Mouse (Mus musculus) limb, embryonic 11.5 days (tissue): Measurements from ENCODE around the gene Zdhhc3. TPM values are rescaled to one million over a fixed set of nuclear protein-coding genes. Genes with fewer than 3 reads are reported as not detected.

Experiments
- ATAC-seq: fragments of 200-750 bp; cut with Nextera tagmentation; 2 replicates; pipeline ENCODE4 v1.8.0; 2017; ENCODE audit warnings: low read depth; ENCODE audit not compliant: insufficient number of reproducible peaks, low FRiP score, low TSS enrichment
- DNase-seq: peaks from one replicate; pipeline ENCODE4 v3.0.0-alpha.2; 2015; ENCODE audit warnings: low spot score
- H3K27ac ChIP-seq: fragments of 300-500 bp; sonication (generic); replicated peaks from 2 replicates; pipeline ENCODE4 v1.5.1; 2014; ENCODE audit warnings: low read depth, mild to moderate bottlenecking, low read length
- H3K27me3 ChIP-seq: fragments of 300-500 bp; sonication (generic); 2 replicates; pipeline ENCODE4 v1.6.1; 2014; ENCODE audit warnings: mild to moderate bottlenecking, low read length, mixed read lengths; ENCODE audit not compliant: control insufficient read depth, insufficient read depth
- H3K36me3 ChIP-seq: fragments of 300-500 bp; sonication (generic); 2 replicates; pipeline ENCODE4 v1.6.1; 2014; ENCODE audit warnings: mild to moderate bottlenecking, low read length, moderate library complexity, mixed read lengths; ENCODE audit not compliant: control insufficient read depth, insufficient read depth
- H3K4me1 ChIP-seq: fragments of 300-500 bp; sonication (generic); 2 replicates; pipeline ENCODE4 v1.6.1; 2014; ENCODE audit warnings: low read length, mixed read lengths; ENCODE audit not compliant: control insufficient read depth, insufficient read depth
- H3K4me2 ChIP-seq: fragments of 300-500 bp; sonication (generic); 2 replicates; pipeline ENCODE4 v1.6.1; 2014; ENCODE audit warnings: low read depth, mild to moderate bottlenecking, moderate library complexity; ENCODE audit not compliant: severe bottlenecking
- H3K4me3 ChIP-seq: fragments of 300-500 bp; sonication (generic); 2 replicates; pipeline ENCODE4 v1.5.1; 2014; ENCODE audit warnings: low read depth, low read length
- H3K9ac ChIP-seq: fragments of 300-500 bp; sonication (generic); 2 replicates; pipeline ENCODE4 v1.6.1; 2014; ENCODE audit warnings: mild to moderate bottlenecking, low read length
- H3K9me3 ChIP-seq: fragments of 300-500 bp; sonication (generic); 2 replicates; pipeline ENCODE4 v1.6.1; 2016; ENCODE audit warnings: low read length; ENCODE audit not compliant: control insufficient read depth
- WGBS: fragments of 180-500 bp; shearing (Covaris S2); extraction: QIAGEN DNeasy Blood & Tissue Kit; methylation state at CpG from one replicate; pipeline ENCODE4 v1.1.7; 2014; 5-methylcytosine and 5-hydroxymethylcytosine counted together
- polyA plus RNA-seq: library from polyadenylated mRNA; unstranded; fragments of >200 nt; fragmentation: Nextera tagmentation; extraction: Ambion mirVana; gene quantifications from 2 replicates; pipeline ENCODE4 v1.2.1, GENCODE M21; 2014

The Zdhhc3 gene
- polyA plus RNA-seq, 1 experiment from 2014 or later, result 47.5 TPM

GRCm38 (mm10) chr9:123151561-123151960, 38.6 kb upstream of the Zdhhc3 start:
- no peak overlapping the region for H3K4me3 ChIP-seq
- H3K36me3 ChIP-seq, result no peaks in the 10 kb centered on the region
- 67% methylated on average over 1 of the region's 1 CpGs for WGBS
- no peak overlapping the region for H3K4me2 ChIP-seq
- ATAC-seq (no peak), DNase-seq (no peak)
- no peak overlapping the region for H3K9ac ChIP-seq
- H3K4me1 ChIP-seq, result no peaks in the 10 kb centered on the region
- H3K27me3 ChIP-seq, result no peaks in the 10 kb centered on the region
- no peak overlapping the region for H3K27ac ChIP-seq
- no peaks in the 10 kb centered on the region for H3K9me3 ChIP-seq

GRCm38 (mm10) chr9:123150241-123151020, 37.4 kb upstream of the Zdhhc3 start, which contains the start of gene Clec3b:
TSS of gene Clec3b (plus strand) at chr9:123150946.
- no peak within 1 kb of the TSS for H3K4me2 ChIP-seq
- ATAC-seq, result no peak
- no peak within 1 kb of the TSS for H3K4me3 ChIP-seq
- no peak for DNase-seq
- WGBS, result 85% methylated on average over 5 of the region's 5 CpGs
- no peaks in the 10 kb centered on the region for H3K27me3 ChIP-seq
- H3K36me3 ChIP-seq, result no peaks in the 10 kb centered on the region
- no peak within 1 kb of the TSS for H3K27ac ChIP-seq
- no peaks in the 10 kb centered on the region for H3K4me1 ChIP-seq
- no peak within 1 kb of the TSS for H3K9ac ChIP-seq
- H3K9me3 ChIP-seq, result no peaks in the 10 kb centered on the region

- Histone ChIP-seq H3K36me3 (no peaks in the 10 kb centered on the region), H3K9me3 (no peaks in the 10 kb centered on the region; the same call in 1 of the 2 replicates), H3K4me2 (no peak overlapping the region), H3K9ac (no peak overlapping the region), H3K27me3 (no peaks in the 10 kb centered on the region), H3K4me3 (no peak overlapping the region), H3K4me1 (no peaks in the 10 kb centered on the region), H3K27ac (no peak overlapping the region)
- 88% methylated on average over 5 of the region's 5 CpGs for WGBS
- ATAC-seq (no peak), DNase-seq (no peak)
These were observed 35.4 kb upstream of the Zdhhc3 start for GRCm38 (mm10) chr9:123148430-123148829.

DNA sequence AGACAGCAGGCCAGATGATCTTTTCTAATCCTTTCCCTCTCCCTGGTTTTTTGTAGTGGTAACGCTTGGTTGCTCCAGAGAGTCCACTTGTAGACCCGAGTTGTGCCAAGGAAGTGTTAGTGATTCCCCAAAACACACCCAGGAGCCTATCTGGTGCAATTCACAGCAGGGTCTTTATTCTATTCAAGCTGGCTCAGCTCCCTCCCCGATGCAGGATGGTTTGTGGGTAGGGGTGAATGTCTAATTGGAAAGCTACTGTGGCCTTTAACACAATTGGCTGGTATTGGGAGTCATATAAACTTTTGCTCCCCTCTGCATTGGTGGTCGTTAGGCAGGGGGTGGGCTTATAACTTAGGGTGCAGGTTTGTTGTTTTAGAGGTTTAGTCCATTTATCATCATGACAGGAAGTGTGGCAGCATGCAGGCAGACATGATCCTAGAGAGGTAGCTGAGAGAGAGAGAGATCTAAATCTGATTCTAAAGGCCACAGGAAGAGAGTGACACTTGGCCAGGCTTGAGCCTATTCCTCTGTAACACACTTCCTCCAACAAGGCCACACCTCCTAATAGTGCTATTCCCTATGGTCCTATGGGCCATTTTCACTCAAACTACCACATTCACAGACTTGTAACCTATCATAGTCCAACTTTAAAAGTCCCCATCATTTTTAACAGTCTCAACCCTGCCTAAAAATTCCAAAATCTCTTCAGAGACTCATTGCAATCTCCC, 27.0 kb upstream of the Zdhhc3 start:
- Histone ChIP-seq H3K4me2 (no peak overlapping the region), H3K27me3 (no peaks in the 10 kb centered on the region), H3K27ac (no peak overlapping the region), H3K4me3 (no peak overlapping the region), H3K4me1 (no peaks in the 10 kb centered on the region), H3K36me3 (peaks cover 23% of the 10 kb centered on the region), H3K9ac (no peak overlapping the region), H3K9me3 (no peaks in the 10 kb centered on the region; the same call in 1 of the 2 replicates)
- DNase-seq (no peak), ATAC-seq (no peak)
- WGBS, result 89% methylated on average over 4 of the region's 4 CpGs

GRCm38 (mm10) chr9:123138891-123139474, 26.0 kb upstream of the Zdhhc3 start:
- H3K27ac ChIP-seq, result no peak overlapping the region
- H3K4me1 ChIP-seq, result no peaks in the 10 kb centered on the region
- H3K9ac ChIP-seq, result no peak overlapping the region
- H3K27me3 ChIP-seq, result no peaks in the 10 kb centered on the region
- H3K36me3 ChIP-seq, result peaks cover 25% of the 10 kb centered on the region
- no peaks in the 10 kb centered on the region; the same call in 1 of the 2 replicates for H3K9me3 ChIP-seq
- DNase-seq (no peak), ATAC-seq (no peak)
- H3K4me2 ChIP-seq, result no peak overlapping the region
- WGBS, result 74% methylated on average over 5 of the region's 5 CpGs
- H3K4me3 ChIP-seq, result no peak overlapping the region

DNA sequence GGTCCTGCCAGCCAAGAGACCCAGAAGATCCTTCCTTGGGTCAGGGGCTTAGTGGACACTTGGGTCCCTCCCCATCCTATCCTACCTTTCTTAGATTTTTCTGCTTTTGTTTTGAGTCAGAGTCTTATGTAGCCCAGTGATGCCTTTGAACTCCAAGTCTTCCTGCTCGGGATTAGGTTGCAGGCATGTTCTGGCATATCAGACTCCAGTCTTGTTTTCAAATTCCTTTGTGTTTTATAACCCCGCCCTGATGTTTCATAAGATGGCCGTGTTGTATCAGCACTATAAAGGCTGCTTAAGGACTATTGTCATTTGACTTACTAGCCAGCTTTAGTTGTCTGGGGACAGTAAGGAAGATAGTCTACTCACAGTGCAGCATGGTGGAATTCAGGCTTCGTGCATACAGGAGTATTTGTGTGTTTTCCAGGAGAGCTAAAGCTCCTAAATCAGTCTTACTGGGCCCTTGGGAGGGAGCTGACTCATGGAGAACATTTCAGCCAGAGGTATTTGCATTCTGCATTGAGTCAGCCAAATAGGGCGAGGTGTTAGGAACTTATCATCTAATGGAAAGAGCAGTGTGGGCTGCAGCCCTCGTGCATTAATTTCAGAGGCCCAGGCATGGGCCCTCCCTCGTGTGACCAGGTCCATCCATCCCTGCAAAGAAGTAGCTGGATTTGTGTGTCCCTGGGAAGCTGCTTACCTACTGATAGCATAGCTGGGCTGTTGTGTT, 24.1 kb upstream of the Zdhhc3 start:
- Histone ChIP-seq H3K9ac (no peak overlapping the region), H3K9me3 (no peaks in the 10 kb centered on the region), H3K4me2 (no peak overlapping the region), H3K27ac (no peak overlapping the region), H3K4me3 (no peak overlapping the region), H3K4me1 (no peaks in the 10 kb centered on the region), H3K27me3 (no peaks in the 10 kb centered on the region), H3K36me3 (peaks cover 34% of the 10 kb centered on the region)
- DNase-seq (no peak), ATAC-seq (no peak)
- WGBS, result 90% methylated on average over 7 of the region's 7 CpGs

DNA sequence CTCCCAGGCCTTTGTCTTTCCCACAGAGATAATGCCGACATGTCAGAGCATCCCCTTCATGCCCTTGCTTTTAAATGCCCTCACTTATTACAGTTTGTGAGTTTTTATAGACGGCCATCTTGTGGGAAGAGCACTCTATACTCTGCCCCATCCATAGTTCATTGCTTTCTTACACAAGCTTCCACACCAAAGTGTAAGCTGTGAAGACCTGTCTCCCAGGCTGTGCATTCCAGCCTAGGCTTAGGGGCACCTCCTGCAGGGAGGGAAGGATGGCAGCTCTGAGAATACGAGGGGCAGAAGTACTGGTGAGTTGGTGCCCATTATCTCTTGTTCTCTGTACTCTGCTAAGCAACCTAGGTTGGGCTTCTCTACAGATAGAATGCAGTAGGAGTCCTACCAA, 20.0 kb upstream of the Zdhhc3 start:
- no peak for ATAC-seq
- DNase-seq, result no peak
- H3K36me3 ChIP-seq, result peaks cover 31% of the 10 kb centered on the region

GRCm38 (mm10) chr9:123127663-123128062, 14.7 kb upstream of the Zdhhc3 start:
- no peak for DNase-seq
- 97% methylated on average over 6 of the region's 6 CpGs for WGBS
- H3K27me3 ChIP-seq, result no peaks in the 10 kb centered on the region
- H3K9me3 ChIP-seq, result no peaks in the 10 kb centered on the region
- ATAC-seq, result no peak
- H3K9ac ChIP-seq, result no peak overlapping the region
- H3K36me3 ChIP-seq, result peaks cover 28% of the 10 kb centered on the region
- H3K4me2 ChIP-seq, result no peak overlapping the region
- H3K4me1 ChIP-seq, result no peaks in the 10 kb centered on the region
- H3K27ac ChIP-seq, result no peak overlapping the region
- H3K4me3 ChIP-seq, result no peak overlapping the region

More for the DNA sequence above, 20.0 kb upstream of the Zdhhc3 start:
- Histone ChIP-seq H3K27ac (no peak overlapping the region), H3K4me3 (no peak overlapping the region), H3K9ac (no peak overlapping the region), H3K4me2 (no peak overlapping the region), H3K27me3 (no peaks in the 10 kb centered on the region), H3K9me3 (no peaks in the 10 kb centered on the region), H3K4me1 (no peaks in the 10 kb centered on the region)
- 94% methylated on average over 3 of the region's 3 CpGs for WGBS
